Mouse (Mus musculus) kidney, embryonic 15.5 days (tissue): Measurements from ENCODE around the gene Prickle3. TPM values are rescaled to one million over a fixed set of nuclear protein-coding genes. Genes with fewer than 3 reads are reported as not detected.
"Not testable (repeated sequence)": the region's sequence is repeated elsewhere in the genome, so short reads cannot be mapped to it uniquely, and the experiment has no call there.

Experiments used
- ATAC-seq: fragments of 200-750 bp; cut with Nextera tagmentation; replicated peaks from 2 replicates; pipeline ENCODE4 v1.8.0; 2017; ENCODE audit warnings: moderate TSS enrichment; ENCODE audit not compliant: low FRiP score
- H3K27ac ChIP-seq: fragments of 300-500 bp; sonication (generic); 2 replicates; pipeline ENCODE4 v1.5.1; 2015; ENCODE audit warnings: mild to moderate bottlenecking, inconsistent platforms
- H3K27me3 ChIP-seq: fragments of 300-500 bp; sonication (generic); 2 replicates; pipeline ENCODE4 v1.6.1; 2015; ENCODE audit warnings: inconsistent platforms
- H3K36me3 ChIP-seq: fragments of 300-500 bp; sonication (generic); 2 replicates; pipeline ENCODE4 v1.6.1; 2015; ENCODE audit warnings: inconsistent platforms
- H3K4me1 ChIP-seq: fragments of 300-500 bp; sonication (generic); 2 replicates; pipeline ENCODE4 v1.6.1; 2015; ENCODE audit warnings: inconsistent platforms
- H3K4me2 ChIP-seq: fragments of 300-500 bp; sonication (generic); 2 replicates; pipeline ENCODE4 v1.6.1; 2015; ENCODE audit warnings: moderate library complexity, mild to moderate bottlenecking, inconsistent platforms
- H3K4me3 ChIP-seq: fragments of 300-500 bp; sonication (generic); replicated peaks from 2 replicates; pipeline ENCODE4 v1.5.1; 2015; ENCODE audit warnings: mild to moderate bottlenecking, inconsistent platforms
- H3K9ac ChIP-seq: fragments of 300-500 bp; sonication (generic); 2 replicates; pipeline ENCODE4 v1.6.1; 2015; ENCODE audit warnings: mild to moderate bottlenecking, inconsistent platforms
- H3K9me3 ChIP-seq: fragments of 300-500 bp; sonication (generic); replicated peaks from 2 replicates; pipeline ENCODE4 v1.6.1; 2016; ENCODE audit warnings: inconsistent platforms
- WGBS: fragments of 180-500 bp; shearing (Covaris S2); methylation state at CpG from one replicate; pipeline ENCODE4 v1.1.7; 2015; ENCODE audit warnings: mixed read lengths; 5-methylcytosine and 5-hydroxymethylcytosine counted together
- polyA plus RNA-seq: library from polyadenylated mRNA; unstranded; fragments of >200 nt; fragmentation: Nextera tagmentation; extraction: Ambion mirVana; gene quantifications from 2 replicates; pipeline ENCODE4 v1.2.1, GENCODE M21; 2015

Prickle3 gene
- polyA plus RNA-seq, 1 experiment from 2014 or later: 13.2 TPM

- H3K4me3 ChIP-seq: peak within 1 kb of the TSS; percentile 42
- H3K27ac ChIP-seq: 0 out of 2 replicates have a peak within 1 kb of the TSS, but pooled peaks have one; percentile 41
- WGBS: 20% methylated on average over 47 of the region's 60 CpGs
- not testable (repeated sequence) for H3K4me1 ChIP-seq, H3K36me3 ChIP-seq, H3K27me3 ChIP-seq, H3K9me3 ChIP-seq
- peak within 1 kb of the TSS; percentile 56 for H3K4me2 ChIP-seq
- H3K9ac ChIP-seq: peak within 1 kb of the TSS; percentile 26; the same call in 1 of the 2 replicates
- ATAC-seq: peak; percentile 97
Observed at GRCm38 (mm10) chrX:7714135-7714899, 57.3 kb downstream of the Prickle3 start, which contains the start of gene Wdr45. Wdr45 (plus strand) TSS chrX:7714333.

- H3K36me3 ChIP-seq, H3K27me3 ChIP-seq, H3K27ac ChIP-seq, H3K4me2 ChIP-seq, ATAC-seq, H3K9me3 ChIP-seq, H3K4me1 ChIP-seq, H3K9ac ChIP-seq, H3K4me3 ChIP-seq: not testable (repeated sequence)
- 44% methylated on average over 1 of the region's 1 CpGs for WGBS
Observed at GRCm38 (mm10) chrX:7716058-7716457, 59.0 kb downstream of the Prickle3 start.

Other genes starting within 250 kb of the Prickle3 start
- not detected in 2 replicates for gene Foxp3, start 83.6 kb upstream of the Prickle3 start, polyA plus RNA-seq
- 2.0 TPM in 2 replicates for gene Ppp1r3f, start 83.0 kb upstream of the Prickle3 start, polyA plus RNA-seq
- gene Ccdc22, start 51.7 kb upstream of the Prickle3 start, polyA plus RNA-seq: 29.9 and 30.5 TPM in 2 replicates
- gene Cacna1f, start 50.2 kb upstream of the Prickle3 start, polyA plus RNA-seq: 0.04 TPM in 1 of 2 replicates, not detected in the other
- 2.2 and 5.5 TPM in 2 replicates for gene Syp, start 18.8 kb upstream of the Prickle3 start, polyA plus RNA-seq
- 156 and 168 TPM in 2 replicates for gene Plp2, start 14.1 kb downstream of the Prickle3 start, polyA plus RNA-seq
- 0.58 and 0.68 TPM in 2 replicates for gene Magix, start 24.0 kb downstream of the Prickle3 start, polyA plus RNA-seq
- 40.3 and 42.5 TPM in 2 replicates for gene Gpkow, start 39.9 kb downstream of the Prickle3 start, polyA plus RNA-seq
- gene Wdr45, start 57.1 kb downstream of the Prickle3 start, polyA plus RNA-seq: 35.4 and 38.6 TPM in 2 replicates
- gene Gm45208, start 65.0 kb downstream of the Prickle3 start, polyA plus RNA-seq: 0.96 TPM in 1 of 2 replicates, not detected in the other
- gene Praf2, start 71.2 kb downstream of the Prickle3 start, polyA plus RNA-seq: 64.4 and 68.9 TPM in 2 replicates
- 19.6 and 20.2 TPM in 2 replicates for gene Ccdc120, start 93.6 kb downstream of the Prickle3 start, polyA plus RNA-seq
- 26.3 and 30.9 TPM in 2 replicates for gene Tfe3, start 105.3 kb downstream of the Prickle3 start, polyA plus RNA-seq
- 44.1 and 51.8 TPM in 2 replicates for gene Gripap1, start 132.5 kb downstream of the Prickle3 start, polyA plus RNA-seq
- 1.6 and 1.9 TPM in 2 replicates for gene Kcnd1, start 165.0 kb downstream of the Prickle3 start, polyA plus RNA-seq
- 40.0 and 44.8 TPM in 2 replicates for gene Otud5, start 184.1 kb downstream of the Prickle3 start, polyA plus RNA-seq
- 9.7 and 10.8 TPM in 2 replicates for gene Pim2, start 221.0 kb downstream of the Prickle3 start, polyA plus RNA-seq
- gene Slc35a2, start 226.8 kb downstream of the Prickle3 start, polyA plus RNA-seq: 33.7 and 35.8 TPM in 2 replicates
- gene Pqbp1, start 242.0 kb downstream of the Prickle3 start, polyA plus RNA-seq: 116 and 119 TPM in 2 replicates
- 168 and 171 TPM in 2 replicates for gene Timm17b, start 242.1 kb downstream of the Prickle3 start, polyA plus RNA-seq